25 mouse cellular contexts compared by ENCODE assay signal in genomic region chr9:106856664-106857063, GRCm38 (mm10). TPM values are rescaled to one million over a fixed set of nuclear protein-coding genes. Genes with fewer than 3 reads are reported as not detected.
A peak's percentile ranks its signal among the peaks of the same experiment; 100 is the strongest.
DNase-seq lines count a peak whose midpoint lies in the region; ATAC-seq and TF ChIP-seq lines count a peak whose summit lies in the region.
"Had no signal": no experiment of that assay in that cellular context is flagged by ENCODE, and none has a peak within 500 bp of the region (broad histone marks: within the 10 kb centered on the region; RNA-seq: fewer than 3 reads in every experiment).

No protein-coding gene starts in this region.

- no peaks in the 10 kb centered on the region for H3K9me3 ChIP-seq in heart, embryonic 12.5 days (replicated peaks)
- no peaks in the 10 kb centered on the region for H3K9me3 ChIP-seq in kidney, postnatal 0 days (replicated peaks; ENCODE audit: low read length)
- H3K9me3 ChIP-seq in stomach, postnatal 0 days (ENCODE audit: control insufficient read depth, low read length), result no peaks in the 10 kb centered on the region
- H3K9me3 ChIP-seq: embryonic facial prominence, embryonic 10.5 days; embryonic facial prominence, embryonic 12.5 days; forebrain, embryonic 13.5 days; forebrain, embryonic 15.5 days; G1E had no signal

- no peak for ATAC-seq in heart, embryonic 12.5 days (ENCODE audit: insufficient number of reproducible peaks, low FRiP score)
- ATAC-seq in kidney, postnatal 0 days (replicated peaks; ENCODE audit: low FRiP score, low read depth), result no peak
- no peak for ATAC-seq in stomach, postnatal 0 days (ENCODE audit: low FRiP score, low TSS enrichment)
- ATAC-seq: activated CD4-positive, CD25-positive, alpha-beta regulatory T cell, adult 4 months; CD4-positive, CD25-positive, alpha-beta regulatory T cell, adult 4 months; forebrain, embryonic 13.5 days; forebrain, embryonic 15.5 days; Patski had no signal

- 85% methylated on average over 3 of the region's 3 CpGs for WGBS in heart, adult 2 months
- WGBS in heart, embryonic 12.5 days, result 80% methylated on average over 3 of the region's 3 CpGs
- 89% methylated on average over 3 of the region's 3 CpGs for WGBS in kidney, postnatal 0 days
- WGBS in stomach, postnatal 0 days, result 82% methylated on average over 3 of the region's 3 CpGs

- intact Hi-C loops in heart, adult 2 months (cut with DNase I), result no loop called here

- no peaks in the 10 kb centered on the region for H3K79me2 ChIP-seq in heart, adult 2 months (replicated peaks; ENCODE audit: control insufficient read depth, insufficient read depth, low read length)

- H3K36me3 ChIP-seq in heart, adult 2 months (ENCODE audit: control insufficient read depth, insufficient read depth, low read length), result peaks cover 2% of the 10 kb centered on the region
- peaks cover 75% of the 10 kb centered on the region for H3K36me3 ChIP-seq in heart, embryonic 12.5 days
- H3K36me3 ChIP-seq in kidney, postnatal 0 days (ENCODE audit: insufficient read depth, low read length), result peaks cover 52% of the 10 kb centered on the region
- H3K36me3 ChIP-seq in stomach, postnatal 0 days (ENCODE audit: control insufficient read depth, insufficient read depth, low read length), result peaks cover 14% of the 10 kb centered on the region

- DNase-seq in heart, adult 2 months, result no peak
- DNase-seq in kidney, postnatal 0 days (ENCODE audit: low spot score), result no peak
- no peak for DNase-seq in kidney, postnatal 36 days
- DNase-seq in A20 (ENCODE audit: low read depth, low spot score) (peak; percentile 10), liver (no peak)
- no peak for DNase-seq in stomach, postnatal 0 days (ENCODE audit: low spot score)
- DNase-seq: adrenal gland, adult 8-10 months; adrenal gland, postnatal 14 days; adrenal gland, postnatal 36 days; B cell, adult 2 months; cerebellum, adult 11-12 months; cerebellum, adult 2 months; cerebellum, adult 9-10 months; cerebellum, postnatal 10 days; cerebellum, postnatal 25 days had no signal

- no peak overlapping the region for H3K4me2 ChIP-seq in heart, embryonic 12.5 days
- no peak overlapping the region for H3K4me2 ChIP-seq in kidney, postnatal 0 days (ENCODE audit: low read length)
- no peak overlapping the region for H3K4me2 ChIP-seq in stomach, postnatal 0 days (replicated peaks; ENCODE audit: low read depth)
- H3K4me2 ChIP-seq: embryonic facial prominence, embryonic 12.5 days; forebrain, embryonic 13.5 days; forebrain, embryonic 15.5 days had no signal

- no peak overlapping the region for H3K4me3 ChIP-seq in heart, adult 2 months
- no peak overlapping the region for H3K4me3 ChIP-seq in heart, embryonic 12.5 days
- H3K4me3 ChIP-seq in kidney, postnatal 0 days (replicated peaks; ENCODE audit: low read depth, low read length), result no peak overlapping the region
- H3K4me3 ChIP-seq in stomach, postnatal 0 days (ENCODE audit: low read depth, low read length), result no peak overlapping the region
- H3K4me3 ChIP-seq: embryonic facial prominence, embryonic 10.5 days; embryonic facial prominence, embryonic 12.5 days; forebrain, embryonic 13.5 days; forebrain, embryonic 15.5 days had no signal

- no peak overlapping the region for H3K27ac ChIP-seq in heart, adult 2 months
- no peak overlapping the region for H3K27ac ChIP-seq in heart, embryonic 12.5 days (ENCODE audit: poor library complexity, severe bottlenecking)
- H3K27ac ChIP-seq in kidney, postnatal 0 days, result no peak overlapping the region
- H3K27ac ChIP-seq in stomach, postnatal 0 days (replicated peaks), result no peak overlapping the region
- H3K27ac ChIP-seq: embryonic facial prominence, embryonic 10.5 days; embryonic facial prominence, embryonic 12.5 days; forebrain, embryonic 13.5 days; forebrain, embryonic 15.5 days had no signal

- H3K27me3 ChIP-seq in heart, adult 2 months (ENCODE audit: control insufficient read depth, insufficient read depth, low read length), result no peaks in the 10 kb centered on the region
- H3K27me3 ChIP-seq in heart, embryonic 12.5 days (replicated peaks), result no peaks in the 10 kb centered on the region
- H3K27me3 ChIP-seq in kidney, postnatal 0 days (ENCODE audit: insufficient read depth, low read length), result no peaks in the 10 kb centered on the region
- no peaks in the 10 kb centered on the region for H3K27me3 ChIP-seq in stomach, postnatal 0 days (ENCODE audit: control insufficient read depth, insufficient read depth, low read length)
- H3K27me3 ChIP-seq: CH12.LX; embryonic facial prominence, embryonic 12.5 days; forebrain, embryonic 13.5 days; forebrain, embryonic 15.5 days; Patski had no signal

- no peak for TF ChIP-seq POLR2A in heart, adult 2 months (IDR thresholded peaks at IDR 0.05; ENCODE audit: insufficient read depth, low read depth, low read length)

- no peak overlapping the region for H3K9ac ChIP-seq in heart, adult 2 months (ENCODE audit: low read depth, low read length)
- H3K9ac ChIP-seq in heart, embryonic 12.5 days, result no peak overlapping the region
- no peak overlapping the region for H3K9ac ChIP-seq in kidney, postnatal 0 days (ENCODE audit: low read depth, low read length)
- H3K9ac ChIP-seq in stomach, postnatal 0 days (ENCODE audit: low read length), result no peak overlapping the region
- H3K9ac ChIP-seq: embryonic facial prominence, embryonic 12.5 days; forebrain, embryonic 13.5 days; forebrain, embryonic 15.5 days had no signal

- no peaks in the 10 kb centered on the region for H3K4me1 ChIP-seq in heart, adult 2 months (ENCODE audit: control insufficient read depth, insufficient read depth, low read length)
- no peaks in the 10 kb centered on the region for H3K4me1 ChIP-seq in heart, embryonic 12.5 days (replicated peaks)
- no peaks in the 10 kb centered on the region for H3K4me1 ChIP-seq in kidney, postnatal 0 days (replicated peaks; ENCODE audit: insufficient read depth, low read length)
- no peaks in the 10 kb centered on the region for H3K4me1 ChIP-seq in stomach, postnatal 0 days (replicated peaks; ENCODE audit: control insufficient read depth, insufficient read depth)
- H3K4me1 ChIP-seq: embryonic facial prominence, embryonic 10.5 days; embryonic facial prominence, embryonic 12.5 days; forebrain, embryonic 13.5 days; forebrain, embryonic 15.5 days had no signal

- TF ChIP-seq EP300 in heart, adult 2 months (IDR thresholded peaks at IDR 0.05; ENCODE audit: insufficient read depth, low read depth, low read length), result no peak
- TF ChIP-seq EP300 in stomach, postnatal 0 days (optimal IDR thresholded peaks at IDR 0.05), result no peak

- peak; percentile 19; the same call in 1 of the 2 replicates for TF ChIP-seq CTCF in heart, adult 2 months (IDR thresholded peaks at IDR 0.05)
- peak; percentile 24; the same call in 1 of the 2 replicates for TF ChIP-seq CTCF in kidney, postnatal 0 days (IDR thresholded peaks at IDR 0.05; ENCODE audit: low read depth)
- TF ChIP-seq CTCF in stomach, postnatal 0 days (IDR thresholded peaks at IDR 0.05; ENCODE audit: low read depth), result peak; percentile 33; the same call in 1 of the 2 replicates

RNA-seq across cellular contexts. Expression of gene Rbm15b, which starts 30.6 kb away (rescaled TPM):
- total RNA-seq in heart, adult 2 months (2021), result 10 to 100 TPM; 11.7 to 14.3 TPM
- polyA plus RNA-seq in heart, adult 2 months (2012; rRNA removed), result 3.9 and 5.5 TPM in 2 replicates
- polyA plus RNA-seq in heart, embryonic 12.5 days (2016; fragmentation: Nextera tagmentation; extraction: Ambion mirVana), result 9.2 and 9.3 TPM in 2 replicates
- polyA plus RNA-seq in kidney, postnatal 0 days (2015; fragmentation: Nextera tagmentation; extraction: Ambion mirVana), result 6.7 and 8.4 TPM in 2 replicates
- polyA plus RNA-seq in stomach, postnatal 0 days (2015; fragmentation: Nextera tagmentation; extraction: Ambion mirVana), result 3.8 and 4.7 TPM in 2 replicates

RNA-seq across cellular contexts. Expression of gene Dcaf1, which starts 35.0 kb away (rescaled TPM):
- total RNA-seq in heart, adult 2 months (2021), result 10 to 100 TPM; 27.3 to 27.9 TPM
- 9.8 and 19.9 TPM in 2 replicates for polyA plus RNA-seq in heart, adult 2 months (2012; rRNA removed)
- polyA plus RNA-seq in heart, embryonic 12.5 days (2016; fragmentation: Nextera tagmentation; extraction: Ambion mirVana), result 20.7 and 22.6 TPM in 2 replicates
- polyA plus RNA-seq in kidney, postnatal 0 days (2015; fragmentation: Nextera tagmentation; extraction: Ambion mirVana), result 7.9 and 10.1 TPM in 2 replicates
- polyA plus RNA-seq in stomach, postnatal 0 days (2015; fragmentation: Nextera tagmentation; extraction: Ambion mirVana), result 4.3 and 4.5 TPM in 2 replicates

RNA-seq across cellular contexts. Expression of gene Manf, which starts 35.1 kb away (rescaled TPM):
- total RNA-seq in heart, adult 2 months (2021), result 100 to 1,000 TPM; 178 to 202 TPM
- polyA plus RNA-seq in heart, adult 2 months (2012; rRNA removed), result 10.1 and 27.3 TPM in 2 replicates
- 237 and 247 TPM in 2 replicates for polyA plus RNA-seq in heart, embryonic 12.5 days (2016; fragmentation: Nextera tagmentation; extraction: Ambion mirVana)
- 240 and 245 TPM in 2 replicates for polyA plus RNA-seq in kidney, postnatal 0 days (2015; fragmentation: Nextera tagmentation; extraction: Ambion mirVana)
- polyA plus RNA-seq in stomach, postnatal 0 days (2015; fragmentation: Nextera tagmentation; extraction: Ambion mirVana), result 370 and 385 TPM in 2 replicates
